Mouse (Mus musculus): ENCODE measurements around the gene Gm3336. TPM values are rescaled to one million over a fixed set of nuclear protein-coding genes. Genes with fewer than 3 reads are reported as not detected.
A peak's percentile ranks its signal among the peaks of the same experiment; 100 is the strongest.

The Gm3336 gene
- polyA plus RNA-seq, 1 experiment from 2014 or later = 0.54 TPM

DNA sequence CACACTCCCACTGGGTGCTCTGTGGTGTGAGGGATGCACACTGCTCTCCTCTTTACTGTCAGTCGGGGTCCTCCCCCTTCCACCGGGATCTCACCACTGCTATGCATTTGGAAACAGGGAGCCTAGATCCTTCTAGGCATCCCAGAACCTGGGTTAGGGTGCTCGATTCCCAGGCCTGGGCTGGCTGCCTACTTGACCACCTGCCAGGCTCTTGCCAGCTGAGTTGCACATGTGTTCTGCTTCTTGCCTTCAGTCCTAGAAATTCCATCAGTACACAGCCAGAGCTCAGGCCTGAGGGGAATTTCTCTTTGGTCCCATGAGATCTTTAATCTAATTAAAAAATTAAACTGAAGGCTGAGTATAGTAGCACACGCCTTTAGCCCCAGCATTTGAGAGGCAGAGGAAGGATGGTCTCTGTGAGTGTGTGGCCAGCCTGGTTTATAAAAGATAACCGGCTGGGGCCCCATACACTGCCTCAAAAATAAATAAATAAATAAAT lies 28.4 kb upstream of the Gm3336 start:
- no peak for ATAC-seq
- Histone ChIP-seq H3K27ac (ENCODE audit: low read length) (no peak overlapping the region), H3K4me3 (ENCODE audit: low read depth, low read length) (no peak overlapping the region), H3K4me1 (ENCODE audit: insufficient read depth, low read depth, low read length) (peaks cover 6% of the 10 kb centered on the region; the same call in 1 of the 2 replicates), H3K4me2 (replicated peaks; ENCODE audit: low read depth, low read length) (no peak overlapping the region), H3K36me3 (ENCODE audit: insufficient read depth, low read length) (no peaks in the 10 kb centered on the region), H3K27me3 (replicated peaks; ENCODE audit: insufficient read depth, low read length) (no peaks in the 10 kb centered on the region), H3K9ac (replicated peaks; ENCODE audit: low read depth) (no peak overlapping the region), H3K9me3 (ENCODE audit: low read length) (no peaks in the 10 kb centered on the region)
- no peak for DNase-seq (ENCODE audit: low spot score)
- TF ChIP-seq EP300 (IDR thresholded peaks at IDR 0.05) (no peak), CTCF (IDR thresholded peaks at IDR 0.05) (no peak)
- WGBS = 72% methylated on average over 5 of the region's 5 CpGs

DNA sequence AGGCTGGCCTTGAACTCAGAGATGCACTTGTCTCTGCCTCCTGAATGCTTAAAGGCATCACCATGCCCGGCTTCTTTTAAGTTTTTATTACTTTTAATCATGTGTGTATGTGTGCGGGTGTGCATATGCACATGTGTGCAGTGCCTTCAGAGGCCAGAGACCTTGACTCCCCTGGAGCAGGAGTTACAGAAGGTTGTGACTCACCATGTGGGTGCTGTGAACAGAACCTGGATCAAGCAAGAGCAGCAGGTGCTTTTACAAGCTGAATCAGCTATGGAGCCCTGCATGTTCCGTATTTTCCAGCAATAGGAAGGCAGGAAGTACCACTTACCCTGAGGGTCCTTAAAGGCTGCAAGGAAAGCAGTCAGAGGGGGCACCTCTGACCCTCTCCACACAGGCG lies 27.1 kb upstream of the Gm3336 start:
- H3K9ac ChIP-seq (replicated peaks; ENCODE audit: low read depth) = no peak overlapping the region
- no peak overlapping the region for H3K27ac ChIP-seq (ENCODE audit: low read length)
- 64% methylated on average over 4 of the region's 4 CpGs for WGBS

DNA sequence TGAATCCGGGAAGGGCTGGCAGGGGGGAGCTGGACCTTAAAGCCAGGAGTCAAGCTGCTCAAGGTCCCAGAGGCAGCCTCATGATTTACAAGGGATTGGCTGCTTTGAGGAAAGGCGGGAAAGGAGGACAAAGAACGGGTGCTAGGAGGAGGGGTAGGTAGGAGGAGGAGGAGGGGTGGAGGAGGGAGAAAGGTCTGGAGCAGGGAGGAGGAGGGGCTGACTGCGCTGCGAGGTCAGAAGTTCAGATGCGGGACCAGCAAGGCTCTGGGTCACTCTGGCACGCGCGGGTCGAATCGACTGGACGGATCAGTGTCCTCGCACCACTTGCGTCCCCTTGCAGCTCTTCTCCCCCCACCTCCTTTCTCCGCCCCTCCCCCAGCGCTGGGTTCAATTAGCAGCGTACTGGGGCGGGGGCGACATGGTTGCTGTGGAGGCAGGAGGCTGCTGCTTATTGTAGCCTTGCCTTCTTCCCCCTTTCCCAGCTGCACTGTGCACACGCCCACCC lies 26.6 kb upstream of the Gm3336 start:
- WGBS = 9% methylated on average over 18 of the region's 20 CpGs
- peak; percentile 44 for DNase-seq (ENCODE audit: low spot score)
- H3K9ac ChIP-seq (replicated peaks; ENCODE audit: low read depth) = no peak overlapping the region
- no peaks in the 10 kb centered on the region for H3K27me3 ChIP-seq (replicated peaks; ENCODE audit: insufficient read depth, low read length)
- H3K4me2 ChIP-seq (replicated peaks; ENCODE audit: low read depth, low read length) = peak overlapping the region; percentile 44
- no peak overlapping the region for H3K4me3 ChIP-seq (ENCODE audit: low read depth, low read length)
- H3K9me3 ChIP-seq (ENCODE audit: low read length) = no peaks in the 10 kb centered on the region
- no peak for ATAC-seq
- H3K36me3 ChIP-seq (ENCODE audit: insufficient read depth, low read length) = no peaks in the 10 kb centered on the region
- H3K27ac ChIP-seq (ENCODE audit: low read length) = no peak overlapping the region
- no peak for TF ChIP-seq CTCF (IDR thresholded peaks at IDR 0.05)
- no peak for TF ChIP-seq EP300 (IDR thresholded peaks at IDR 0.05)
- peaks cover 20% of the 10 kb centered on the region for H3K4me1 ChIP-seq (ENCODE audit: insufficient read depth, low read depth, low read length)

More for the DNA sequence above, 27.1 kb upstream of the Gm3336 start:
- Histone ChIP-seq H3K4me2 (replicated peaks; ENCODE audit: low read depth, low read length) (no peak overlapping the region), H3K9me3 (ENCODE audit: low read length) (no peaks in the 10 kb centered on the region), H3K4me3 (ENCODE audit: low read depth, low read length) (no peak overlapping the region), H3K36me3 (ENCODE audit: insufficient read depth, low read length) (no peaks in the 10 kb centered on the region), H3K27me3 (replicated peaks; ENCODE audit: insufficient read depth, low read length) (no peaks in the 10 kb centered on the region), H3K4me1 (ENCODE audit: insufficient read depth, low read depth, low read length) (peaks cover 16% of the 10 kb centered on the region)
- no peak for ATAC-seq
- TF ChIP-seq EP300 (IDR thresholded peaks at IDR 0.05) (no peak), CTCF (IDR thresholded peaks at IDR 0.05) (no peak)
- peak; percentile 13 for DNase-seq (ENCODE audit: low spot score)

DNA sequence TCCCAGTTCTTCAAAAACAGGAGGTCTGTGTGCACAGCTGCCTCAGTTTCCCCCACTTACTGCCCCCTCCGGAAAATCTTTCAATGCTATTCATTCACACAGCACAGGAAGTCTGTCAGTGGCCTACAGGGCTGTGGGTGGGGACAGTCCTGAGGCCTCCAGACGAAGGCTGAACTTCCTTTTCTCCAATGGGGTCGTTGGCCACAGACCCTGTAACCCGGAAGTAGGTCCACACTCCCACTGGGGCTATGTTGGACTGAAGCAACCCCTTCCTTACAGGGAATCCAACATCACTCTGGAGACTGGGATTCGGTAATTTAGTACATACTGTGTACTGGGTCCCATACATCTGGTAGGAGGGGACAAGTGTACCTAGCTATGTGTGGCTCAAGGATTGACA lies 24.7 kb upstream of the Gm3336 start:
- no peaks in the 10 kb centered on the region for H3K36me3 ChIP-seq (ENCODE audit: insufficient read depth, low read length)
- no peaks in the 10 kb centered on the region for H3K9me3 ChIP-seq (ENCODE audit: low read length)
- 63% methylated on average over 5 of the region's 5 CpGs for WGBS
- H3K9ac ChIP-seq (replicated peaks; ENCODE audit: low read depth) = no peak overlapping the region
- no peak overlapping the region for H3K4me3 ChIP-seq (ENCODE audit: low read depth, low read length)
- no peaks in the 10 kb centered on the region for H3K27me3 ChIP-seq (replicated peaks; ENCODE audit: insufficient read depth, low read length)
- DNase-seq (ENCODE audit: low spot score) (no peak), ATAC-seq (no peak)
- TF ChIP-seq CTCF (IDR thresholded peaks at IDR 0.05) = no peak
- no peak for TF ChIP-seq EP300 (IDR thresholded peaks at IDR 0.05)
- H3K27ac ChIP-seq (ENCODE audit: low read length) = no peak overlapping the region
- H3K4me2 ChIP-seq (replicated peaks; ENCODE audit: low read depth, low read length) = no peak overlapping the region
- peaks cover 33% of the 10 kb centered on the region for H3K4me1 ChIP-seq (ENCODE audit: insufficient read depth, low read depth, low read length)

DNA sequence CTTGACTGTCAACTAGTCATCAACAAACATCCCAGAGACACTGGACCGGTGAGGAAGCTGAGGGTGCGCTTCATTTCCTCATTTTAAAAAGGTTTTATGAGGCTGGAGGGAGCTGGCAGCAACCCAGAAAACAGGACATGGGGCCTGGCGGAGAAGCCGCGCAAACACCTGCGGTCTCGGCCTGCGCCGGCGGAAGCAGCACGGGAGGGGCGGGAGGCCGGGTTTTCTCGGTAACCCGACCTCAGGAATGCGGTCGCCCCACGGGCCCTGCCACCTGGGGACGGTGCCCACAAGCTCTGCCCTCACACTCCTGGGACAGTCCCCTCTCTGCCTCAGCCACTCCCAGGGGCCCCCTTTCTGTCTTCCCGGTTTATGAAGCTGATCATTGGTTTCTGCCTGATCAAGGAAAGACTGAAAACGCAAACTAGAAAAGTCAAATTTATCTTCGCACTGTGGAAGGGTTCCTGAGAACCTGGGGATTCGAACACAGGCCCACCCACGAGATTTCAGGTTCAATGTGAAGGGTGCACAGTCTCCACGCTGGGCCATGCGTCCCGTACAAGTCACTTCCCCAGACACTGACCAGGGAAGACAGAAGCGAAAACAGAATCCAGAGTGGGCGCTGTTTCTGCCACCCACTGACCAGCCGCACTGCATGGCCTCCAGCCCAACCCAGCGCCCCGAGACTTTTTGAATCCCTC lies 22.9 kb upstream of the Gm3336 start:
- no peak overlapping the region for H3K4me2 ChIP-seq (replicated peaks; ENCODE audit: low read depth, low read length)
- no peaks in the 10 kb centered on the region for H3K27me3 ChIP-seq (replicated peaks; ENCODE audit: insufficient read depth, low read length)
- H3K4me1 ChIP-seq (ENCODE audit: insufficient read depth, low read depth, low read length) = peaks cover 33% of the 10 kb centered on the region
- 31% methylated on average over 32 of the region's 32 CpGs for WGBS
- H3K36me3 ChIP-seq (ENCODE audit: insufficient read depth, low read length) = no peaks in the 10 kb centered on the region
- no peaks in the 10 kb centered on the region for H3K9me3 ChIP-seq (ENCODE audit: low read length)
- no peak for ATAC-seq
- no peak overlapping the region for H3K9ac ChIP-seq (replicated peaks; ENCODE audit: low read depth)
- peak; percentile 78 for DNase-seq (ENCODE audit: low spot score)
- H3K27ac ChIP-seq (ENCODE audit: low read length) = peak overlapping the region; percentile 94
- no peak overlapping the region for H3K4me3 ChIP-seq (ENCODE audit: low read depth, low read length)
- TF ChIP-seq CTCF (IDR thresholded peaks at IDR 0.05) (no peak), EP300 (IDR thresholded peaks at IDR 0.05) (no peak)

DNA sequence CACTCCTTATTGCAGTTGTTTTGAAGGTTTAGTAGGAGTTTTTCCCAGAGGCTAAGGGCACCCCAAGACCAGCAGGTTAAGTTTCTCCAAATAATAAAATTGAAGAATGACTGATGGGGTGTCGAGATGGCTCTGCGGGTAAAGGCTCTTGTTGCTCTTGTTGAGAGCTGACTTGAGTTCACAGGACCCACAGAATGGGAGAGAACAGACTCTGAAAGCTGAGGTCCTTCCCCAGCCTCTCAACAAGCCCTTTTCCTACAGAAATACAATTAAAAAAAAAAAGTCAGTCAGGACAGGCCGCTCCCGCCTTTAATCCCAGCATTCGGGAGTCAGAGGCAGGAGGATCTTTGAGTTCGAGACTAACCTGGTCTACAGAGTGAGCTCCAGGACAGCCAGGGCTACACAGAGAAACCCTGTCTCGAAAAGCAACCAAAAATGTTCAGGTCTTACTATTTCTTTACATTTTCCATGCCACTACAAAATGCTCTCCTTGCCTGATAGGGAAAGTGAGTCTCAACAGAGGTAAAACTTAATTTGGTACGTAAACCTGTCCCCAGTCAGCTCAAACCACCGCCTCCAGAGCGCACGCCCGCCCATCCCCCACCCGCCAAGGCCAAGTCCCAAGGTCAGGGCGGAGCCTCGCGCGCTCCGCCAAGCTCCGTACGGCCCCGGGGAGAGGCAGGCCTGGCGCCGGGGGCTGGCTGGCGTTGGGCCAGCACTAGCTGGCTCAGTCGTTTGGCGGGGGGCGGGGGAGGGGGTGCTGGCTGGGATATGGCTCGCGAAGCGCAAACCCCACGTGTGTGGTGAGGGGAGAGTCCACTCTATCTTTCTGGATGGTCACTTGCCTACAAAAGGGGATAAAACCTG lies 22.1 kb upstream of the Gm3336 start:
- Histone ChIP-seq H3K27me3 (replicated peaks; ENCODE audit: insufficient read depth, low read length) (no peaks in the 10 kb centered on the region), H3K36me3 (ENCODE audit: insufficient read depth, low read length) (0 out of 2 replicates have a peak, but pooled peaks cover 3% of the 10 kb centered on the region), H3K27ac (ENCODE audit: low read length) (peak overlapping the region; percentile 94), H3K4me1 (ENCODE audit: insufficient read depth, low read depth, low read length) (peaks cover 33% of the 10 kb centered on the region), H3K9ac (replicated peaks; ENCODE audit: low read depth) (no peak overlapping the region), H3K4me3 (ENCODE audit: low read depth, low read length) (peak overlapping the region; percentile 2; the same call in 1 of the 2 replicates), H3K9me3 (ENCODE audit: low read length) (no peaks in the 10 kb centered on the region), H3K4me2 (replicated peaks; ENCODE audit: low read depth, low read length) (peak overlapping the region; percentile 54)
- ATAC-seq (0 out of 2 replicates have a peak, but pooled peaks have one; percentile 3), DNase-seq (ENCODE audit: low spot score) (peak; percentile 86)
- WGBS = 4% methylated on average over 31 of the region's 31 CpGs
- TF ChIP-seq CTCF (IDR thresholded peaks at IDR 0.05) (no peak), EP300 (IDR thresholded peaks at IDR 0.05) (no peak)
